17 mouse cellular contexts compared by ENCODE assay signal in the genomic region with DNA sequence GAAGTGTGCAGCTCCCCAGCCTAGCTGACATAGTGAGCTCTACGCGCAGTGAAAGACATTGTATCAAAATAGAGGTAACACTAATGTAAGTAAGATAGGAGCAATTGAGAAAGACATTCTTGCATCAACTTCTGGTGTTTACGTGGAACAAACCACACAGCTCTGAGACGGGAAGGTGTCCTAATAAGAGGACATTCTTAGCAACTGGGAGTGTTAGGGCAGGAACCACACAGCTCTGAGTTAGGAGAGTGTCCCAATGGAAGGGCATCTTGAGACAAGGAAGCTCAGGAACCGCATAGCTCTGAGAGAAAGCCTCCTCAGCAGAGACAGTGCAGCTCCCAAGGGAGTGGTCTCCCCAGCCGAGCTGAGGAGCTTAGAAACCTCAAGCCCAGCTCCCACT.
"Had no signal": no experiment of that assay in that cellular context is flagged by ENCODE, and none has a peak within 500 bp of the region (broad histone marks: within the 10 kb centered on the region; RNA-seq: fewer than 3 reads in every experiment).

No protein-coding gene starts in this region.

- H3K27ac ChIP-seq: liver, embryonic 14.5 days; midbrain, embryonic 10.5 days; midbrain, embryonic 12.5 days; midbrain, embryonic 15.5 days; neural tube, embryonic 12.5 days had no signal

- H3K4me3 ChIP-seq: midbrain, embryonic 10.5 days; midbrain, embryonic 12.5 days; midbrain, embryonic 15.5 days; neural tube, embryonic 12.5 days had no signal

- H3K36me3 ChIP-seq: midbrain, embryonic 10.5 days; midbrain, embryonic 12.5 days; midbrain, embryonic 15.5 days; neural tube, embryonic 12.5 days had no signal

- H3K27me3 ChIP-seq: neural tube, embryonic 12.5 days had no signal

- DNase-seq: lung, adult 18-20 months; lung, embryonic 14.5 days; lung, postnatal 10 days; lung, postnatal 4 days; retina, postnatal 1 day; right cerebral cortex, adult 18-20 months; right cerebral cortex, postnatal 25 days; right cerebral cortex, postnatal 4 days; spleen, adult 18-20 months; thymus, adult 18-20 months; thymus, postnatal 14 days; thymus, postnatal 36 days had no signal

- H3K4me1 ChIP-seq: midbrain, embryonic 10.5 days; midbrain, embryonic 12.5 days; midbrain, embryonic 15.5 days; neural tube, embryonic 12.5 days had no signal

- H3K4me2 ChIP-seq: lung, embryonic 14.5 days; midbrain, embryonic 12.5 days; midbrain, embryonic 15.5 days; neural tube, embryonic 12.5 days had no signal

- H3K9me3 ChIP-seq: midbrain, embryonic 10.5 days; midbrain, embryonic 12.5 days; midbrain, embryonic 15.5 days; neural tube, embryonic 12.5 days had no signal

- H3K9ac ChIP-seq: liver, embryonic 14.5 days; lung, embryonic 14.5 days; midbrain, embryonic 12.5 days; midbrain, embryonic 15.5 days; neural tube, embryonic 12.5 days had no signal

- ATAC-seq: midbrain, embryonic 15.5 days had no signal
